Mouse (Mus musculus) 3134 (cell line): ENCODE measurements at regions not wholly inside any gene's neighbourhood (a gene's known extent, or its start where the extent isn't known, plus 50 kb on each side); places are given as distances from the start of the nearest gene placed in this dataset.

ENCODE experiments used
- DNase-seq: peaks from one replicate; pipeline ENCODE4 v3.0.0-alpha.2; 2011; ENCODE audit warnings: low spot score; ENCODE audit not compliant: insufficient read length; ENCODE audit errors: extremely low read depth

- no peak for DNase-seq
Observed at GRCm38 (mm10) chr13:60497714-60498400, 103.9 kb upstream of the Dapk1 start.

GRCm38 (mm10) chr13:60504196-60504595 lies 97.6 kb upstream of the Dapk1 start:
- no peak for DNase-seq

DNA sequence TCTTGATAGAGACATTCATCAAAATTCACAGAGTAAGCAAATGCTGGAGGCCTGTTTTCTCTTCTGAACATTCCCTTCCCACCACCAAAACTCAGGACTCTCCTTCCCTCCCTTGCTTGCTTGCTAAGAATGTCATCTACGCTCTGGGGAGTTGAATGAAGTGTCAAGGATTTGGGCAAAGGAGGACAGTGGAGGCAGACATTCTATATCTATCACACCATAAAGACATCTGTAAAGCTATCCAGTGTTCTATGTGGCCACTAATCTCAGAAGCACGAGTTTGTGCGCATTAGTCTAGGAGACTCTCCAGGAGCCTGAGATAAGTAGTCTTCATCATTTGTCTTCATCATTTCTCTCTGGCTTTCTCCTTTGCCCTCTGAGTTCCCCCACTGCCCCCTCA lies 94.1 kb upstream of the Dapk1 start:
- no peak for DNase-seq

- DNase-seq: no peak
Observed at GRCm38 (mm10) chr13:60508054-60508453, 93.7 kb upstream of the Dapk1 start.

GRCm38 (mm10) chr13:60508856-60509255 lies 92.9 kb upstream of the Dapk1 start:
- DNase-seq: no peak

- DNase-seq: no peak
Observed at GRCm38 (mm10) chr13:60511101-60511500, 90.6 kb upstream of the Dapk1 start.

GRCm38 (mm10) chr13:60511628-60512027 lies 90.1 kb upstream of the Dapk1 start:
- DNase-seq: no peak

GRCm38 (mm10) chr13:60513756-60514155 lies 88.0 kb upstream of the Dapk1 start:
- no peak for DNase-seq

DNA sequence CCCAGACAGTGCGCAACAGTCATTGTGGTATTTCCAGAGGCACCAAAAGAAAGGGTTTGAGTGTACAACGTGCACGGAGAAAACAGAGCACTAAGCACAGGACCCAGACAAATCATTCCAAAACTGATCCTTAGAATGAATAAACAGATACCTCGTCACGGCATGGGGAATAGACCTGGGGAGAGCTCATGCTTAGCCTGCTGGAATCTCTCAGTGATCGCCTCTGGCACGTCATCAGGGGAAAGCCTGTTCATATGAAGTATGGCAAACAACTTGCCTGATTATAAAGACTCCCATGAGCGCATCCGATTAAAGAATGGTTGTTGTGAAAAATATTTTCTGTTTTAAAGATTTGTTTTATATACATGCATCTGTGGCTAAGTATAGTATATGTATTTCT lies 86.9 kb upstream of the Dapk1 start:
- no peak for DNase-seq

GRCm38 (mm10) chr13:60518010-60518409 lies 83.7 kb upstream of the Dapk1 start:
- no peak for DNase-seq

- no peak for DNase-seq
Observed at GRCm38 (mm10) chr13:60519708-60520107, 82.0 kb upstream of the Dapk1 start.

GRCm38 (mm10) chr13:60522719-60523450 lies 78.9 kb upstream of the Dapk1 start:
- DNase-seq: no peak

DNA sequence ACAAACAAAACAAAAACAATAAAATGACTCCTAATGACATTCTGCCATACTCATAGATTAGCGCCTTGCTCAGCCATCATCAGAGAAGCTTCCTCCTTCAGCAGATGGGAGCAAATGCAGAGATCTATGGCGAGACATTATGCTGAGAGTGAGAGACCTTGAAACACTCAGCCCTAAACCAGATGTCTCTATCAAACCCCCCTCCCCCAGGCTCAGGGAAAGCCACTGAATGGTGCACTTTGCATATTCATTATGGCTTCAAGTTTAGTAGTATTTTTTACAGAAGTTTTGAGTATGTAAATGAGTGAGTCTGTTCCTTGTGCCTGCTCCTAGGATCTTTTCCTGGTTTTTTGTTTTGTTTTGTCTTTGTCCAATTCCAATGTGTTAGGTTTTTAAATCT lies 73.9 kb upstream of the Dapk1 start:
- no peak for DNase-seq

DNA sequence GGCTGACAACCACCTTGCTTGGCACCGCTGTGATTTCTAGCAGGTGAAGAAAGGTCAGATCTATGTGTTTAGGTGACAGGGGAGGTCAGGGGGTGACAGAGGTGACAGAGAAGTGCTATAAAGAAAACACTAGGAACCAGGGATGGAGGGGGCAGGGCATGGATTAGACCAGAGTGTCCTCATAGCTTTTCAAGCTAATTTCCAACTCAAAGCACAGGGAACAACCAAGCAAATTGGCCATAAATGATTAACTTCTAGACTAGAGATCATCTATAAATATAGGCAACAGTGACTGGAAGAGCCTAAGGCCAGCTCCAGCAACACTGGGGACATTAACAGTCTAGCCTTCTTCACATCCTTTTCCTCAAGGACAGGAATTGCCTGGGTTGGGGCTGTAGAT lies 72.9 kb upstream of the Dapk1 start:
- DNase-seq: no peak

- no peak for DNase-seq
Observed at GRCm38 (mm10) chr13:60529381-60530069, 72.2 kb upstream of the Dapk1 start.

DNA sequence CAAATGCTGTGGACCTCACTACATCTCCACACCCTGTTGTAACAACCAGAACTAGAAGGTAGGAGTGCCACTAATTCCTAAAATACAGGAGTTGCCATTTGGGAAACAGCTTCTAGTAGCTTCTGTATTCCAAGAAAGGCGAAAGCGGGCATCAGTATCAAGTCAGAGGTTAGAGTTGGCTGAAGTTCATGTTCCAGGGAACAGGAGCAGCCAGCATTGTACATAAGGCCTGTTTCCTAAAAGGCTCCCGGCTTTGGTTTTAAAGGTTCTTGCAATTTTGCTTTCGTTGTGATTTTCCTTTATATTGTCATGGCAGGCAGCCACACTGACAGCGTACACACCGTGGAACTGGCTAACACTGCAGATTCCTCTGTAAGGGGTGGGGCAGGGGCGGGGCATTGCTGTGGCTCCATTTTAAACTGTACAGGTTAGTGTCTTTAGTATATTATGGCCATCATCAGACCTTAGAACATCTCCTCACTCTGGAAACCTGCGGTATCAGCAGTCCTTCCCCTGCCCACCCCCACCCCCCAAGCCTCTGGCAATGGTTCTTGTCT lies 67.8 kb upstream of the Dapk1 start:
- DNase-seq: no peak

GRCm38 (mm10) chr13:60534501-60534900 lies 67.2 kb upstream of the Dapk1 start:
- DNase-seq: no peak

- DNase-seq: no peak
Observed at GRCm38 (mm10) chr13:60535045-60535444, 66.7 kb upstream of the Dapk1 start.

GRCm38 (mm10) chr13:60536725-60537124 lies 65.0 kb upstream of the Dapk1 start:
- DNase-seq: no peak

- no peak for DNase-seq
Observed at GRCm38 (mm10) chr13:60538110-60538509, 63.6 kb upstream of the Dapk1 start.

DNA sequence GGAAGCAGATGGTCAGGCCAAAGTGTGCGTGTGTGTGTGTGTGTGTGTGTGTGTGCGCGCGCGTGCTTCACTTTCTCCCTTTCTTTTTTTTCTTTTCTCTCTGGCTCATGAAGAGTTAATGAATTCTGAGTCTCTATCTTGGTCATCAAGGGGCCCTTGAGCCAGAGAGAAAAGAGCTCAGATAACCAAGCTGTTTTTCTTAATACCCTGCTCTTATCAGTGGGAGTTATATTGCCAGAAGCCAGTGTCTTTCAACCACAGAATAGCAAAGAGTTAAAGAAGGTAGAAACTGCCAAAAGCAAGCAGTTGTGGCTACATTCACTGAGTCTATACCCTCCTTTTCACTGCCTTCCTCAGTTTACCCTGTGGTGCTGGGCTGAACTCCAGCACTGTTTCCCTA lies 60.6 kb upstream of the Dapk1 start:
- DNase-seq: no peak
